Mouse (Mus musculus) layer of hippocampus, postnatal 36 days (tissue): ENCODE data around the gene Trim60. TPM values are rescaled to one million over a fixed set of nuclear protein-coding genes. Genes with fewer than 3 reads are reported as not detected.

Experiments used
- DNase-seq, 2 experiments: peaks; one replicate each; pipeline ENCODE4 v3.0.0; 2022
- total RNA-seq, 2 experiments: library from RNA; stranded (reverse); gene quantifications; 2 replicates each; pipeline ENCODE4 v1.2.3; 2021

Gene Trim60
- total RNA-seq, 2 experiments from 2014 or later = not detected

DNA sequence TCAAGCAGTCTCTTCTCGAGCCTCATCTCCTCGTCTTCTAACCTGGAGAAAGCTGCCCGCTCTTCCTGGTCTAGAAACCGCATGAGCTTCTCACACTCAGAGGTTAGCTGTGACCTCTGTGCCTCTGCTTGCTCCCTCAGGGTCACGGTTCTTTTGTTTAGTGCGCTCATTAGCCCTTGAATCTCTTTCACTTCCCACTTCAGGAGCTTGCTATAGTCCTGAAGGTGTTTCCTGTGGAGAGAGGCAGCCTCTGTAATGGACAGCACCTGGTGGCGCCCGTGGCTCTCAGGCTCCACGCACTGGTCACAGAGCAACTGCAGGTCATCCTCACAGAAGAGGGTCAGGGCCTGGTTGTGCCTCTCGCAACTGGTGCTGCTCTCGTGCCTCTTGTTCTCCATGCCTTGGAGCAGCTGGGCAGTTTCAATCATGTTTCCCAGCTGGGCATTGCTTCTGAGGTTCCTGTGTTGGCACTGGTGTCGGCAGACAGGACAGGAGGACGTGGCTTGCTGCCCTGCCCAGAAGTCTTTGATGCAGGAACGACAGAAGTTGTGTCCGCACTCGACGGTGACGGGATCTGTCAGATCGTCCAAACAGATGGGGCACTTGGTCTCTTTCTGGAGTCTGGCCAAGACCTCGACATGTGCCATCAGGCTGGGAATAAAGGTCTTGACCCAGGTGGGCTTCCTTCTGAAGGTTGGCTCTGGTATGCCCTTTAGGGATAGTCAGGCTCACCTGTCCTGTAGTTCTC is 35.1 kb downstream of the Trim60 start:
- DNase-seq = no peak

GRCm38 (mm10) chr8:64962836-64963235 is 55.5 kb downstream of the Trim60 start:
- no peak for DNase-seq

DNA sequence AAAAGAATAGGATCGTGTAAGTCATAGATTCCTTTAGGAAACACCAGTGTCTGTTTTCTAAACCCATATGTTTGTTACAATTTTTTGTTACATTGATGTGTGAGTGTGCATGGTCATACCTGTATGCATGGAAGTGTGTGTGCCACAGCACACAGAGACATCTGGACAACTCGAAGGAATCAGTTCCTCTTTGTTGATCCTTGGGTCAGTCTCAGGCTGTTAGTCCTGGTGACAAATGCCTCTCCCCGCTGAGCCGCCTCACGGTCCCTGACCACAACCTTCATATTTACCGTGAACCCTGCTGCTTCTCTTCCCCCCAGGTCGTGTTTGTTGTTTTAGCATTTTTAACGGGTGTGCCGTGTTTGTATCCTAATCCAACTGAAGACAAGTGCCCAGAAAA is 59.4 kb downstream of the Trim60 start:
- no peak for DNase-seq

- DNase-seq = no peak
These were observed 66.3 kb downstream of the Trim60 start for GRCm38 (mm10) chr8:64952101-64952500.

Other genes with a start within 250 kb of the Trim60 start
- gene Klhl2, start 168.6 kb downstream of the Trim60 start, total RNA-seq = 100 to 1,000 TPM; 321 to 328 TPM
- gene Tmem192, start 71.4 kb downstream of the Trim60 start, total RNA-seq = 10 to 100 TPM; 22.1 to 22.9 TPM
- gene Trim75, start 30.8 kb downstream of the Trim60 start, total RNA-seq = not detected
- not detected for gene Trim61, start 61 bp downstream of the Trim60 start, total RNA-seq
- gene Apela, start 18.8 kb upstream of the Trim60 start, total RNA-seq = not detected
- gene Gm10663, start 56.4 kb upstream of the Trim60 start, total RNA-seq = not detected
- not detected for gene BC030870, start 111.0 kb upstream of the Trim60 start, total RNA-seq